ENCODE assay signal across 11 mouse cellular contexts in the genomic region with DNA sequence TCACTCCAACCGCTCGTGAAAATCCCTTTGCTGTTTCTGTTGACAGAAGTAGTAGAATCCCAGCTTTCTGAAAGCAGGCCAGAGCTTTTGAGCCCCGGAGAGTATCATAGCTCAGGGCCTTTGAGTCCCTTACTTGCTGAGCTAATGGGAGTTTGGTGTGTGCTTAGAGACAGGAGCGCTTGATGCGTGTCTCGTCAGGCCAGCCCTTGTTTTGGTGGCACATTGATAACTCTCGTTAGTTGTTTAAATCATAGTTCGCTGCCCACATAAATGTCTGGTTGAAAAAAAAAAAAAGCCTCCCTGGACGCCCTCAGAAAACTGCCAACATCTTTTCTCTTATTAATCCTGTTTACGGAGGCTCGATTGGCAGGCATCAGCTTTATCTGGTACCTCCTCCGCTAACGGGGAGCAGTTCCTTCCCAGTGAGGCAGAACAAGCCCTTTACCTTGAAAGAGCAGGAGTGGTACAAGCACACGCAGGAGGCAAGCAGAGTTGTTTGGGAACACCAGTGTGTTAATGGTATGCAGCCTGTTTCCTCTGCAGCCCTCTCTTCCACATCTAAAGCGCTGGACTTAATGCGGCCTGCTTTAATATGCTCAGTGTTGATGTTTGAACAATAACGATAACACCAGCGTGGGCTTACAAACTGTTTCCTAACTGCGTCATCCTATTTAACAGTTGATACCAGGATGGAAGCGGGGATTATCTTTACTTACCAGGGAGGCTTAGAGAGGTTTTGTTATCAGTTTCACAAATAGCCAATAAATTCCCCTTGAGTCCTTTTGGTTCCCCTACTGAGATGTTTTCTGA. TPM values are rescaled to one million over a fixed set of nuclear protein-coding genes. Genes with fewer than 3 reads are reported as not detected.
DNase-seq lines count a peak whose midpoint lies in the region; ATAC-seq and TF ChIP-seq lines count a peak whose summit lies in the region.
"Had no signal": no experiment of that assay in that cellular context is flagged by ENCODE, and none has a peak within 500 bp of the region (broad histone marks: within the 10 kb centered on the region; RNA-seq: fewer than 3 reads in every experiment).

No protein-coding gene starts in this region.

- WGBS in heart, embryonic 13.5 days, result 40% methylated on average over 20 of the region's 20 CpGs
- WGBS in heart, adult 2 months, result 59% methylated on average over 20 of the region's 20 CpGs
- 96% methylated on average over 20 of the region's 20 CpGs for WGBS in thymus, adult 2 months
- 68% methylated on average over 20 of the region's 20 CpGs for WGBS in limb, embryonic 10.5 days
- 20% methylated on average over 20 of the region's 20 CpGs for WGBS in midbrain, embryonic 15.5 days

- H3K79me2 ChIP-seq in heart, adult 2 months (replicated peaks; ENCODE audit: control insufficient read depth, insufficient read depth, low read length), result no peaks in the 10 kb centered on the region

- no peak for DNase-seq in heart, adult 2 months
- no peak for DNase-seq in thymus, adult 2 months
- DNase-seq in thymus, postnatal 14 days, result no peak
- no peak for DNase-seq in limb, embryonic 10.5 days (ENCODE audit: low spot score)
- DNase-seq in frontal cortex, postnatal 10 days (ENCODE audit: low spot score in 2 of 2), result no peak
- DNase-seq: cerebellum, adult 2 months had no signal

- no peak for TF ChIP-seq POLR2A in heart, adult 2 months (IDR thresholded peaks at IDR 0.05; ENCODE audit: insufficient read depth, low read depth, low read length)
- no peak for TF ChIP-seq POLR2A in thymus, adult 2 months (IDR thresholded peaks at IDR 0.05; ENCODE audit: control insufficient read depth, extremely low read depth, insufficient read depth, low read length, poor library complexity)

- no peaks in the 10 kb centered on the region for H3K9me3 ChIP-seq in heart, embryonic 13.5 days
- no peaks in the 10 kb centered on the region for H3K9me3 ChIP-seq in limb, embryonic 10.5 days (replicated peaks)
- H3K9me3 ChIP-seq in midbrain, embryonic 15.5 days, result no peaks in the 10 kb centered on the region
- H3K9me3 ChIP-seq: heart, embryonic 15.5 days had no signal

- no peak for ATAC-seq in heart, embryonic 13.5 days (ENCODE audit: extremely low read depth, insufficient number of reproducible peaks, low FRiP score, low TSS enrichment)
- peak; percentile 77 for ATAC-seq in midbrain, embryonic 15.5 days (replicated peaks)
- no peak for ATAC-seq in inflammation-experienced regulatory T-cells, adult 6 months

- no peak overlapping the region for H3K27ac ChIP-seq in heart, embryonic 13.5 days (replicated peaks)
- H3K27ac ChIP-seq in heart, adult 2 months, result no peak overlapping the region
- peak overlapping the region; percentile 100 for H3K27ac ChIP-seq in thymus, adult 2 months (ENCODE audit: control insufficient read depth, insufficient read depth, low read length)
- peak overlapping the region; percentile 44; the same call in 1 of the 2 replicates for H3K27ac ChIP-seq in limb, embryonic 10.5 days
- 0 out of 2 replicates have a peak overlapping the region, but pooled peaks have one; percentile 18 for H3K27ac ChIP-seq in midbrain, embryonic 15.5 days
- H3K27ac ChIP-seq: heart, embryonic 15.5 days; macrophage had no signal

- no peak for TF ChIP-seq EP300 in heart, adult 2 months (IDR thresholded peaks at IDR 0.05; ENCODE audit: insufficient read depth, low read depth, low read length)

- intact Hi-C loops in heart, adult 2 months (cut with DNase I), result no loop called here

- H3K4me2 ChIP-seq in heart, embryonic 13.5 days, result peak overlapping the region; percentile 37
- peak overlapping the region; percentile 27 for H3K4me2 ChIP-seq in midbrain, embryonic 15.5 days
- H3K4me2 ChIP-seq: heart, embryonic 15.5 days had no signal

- peaks cover 34% of the 10 kb centered on the region for H3K4me1 ChIP-seq in heart, embryonic 13.5 days
- no peaks in the 10 kb centered on the region; the same call in 1 of the 2 replicates for H3K4me1 ChIP-seq in heart, adult 2 months (ENCODE audit: control insufficient read depth, insufficient read depth, low read length)
- peaks cover 34% of the 10 kb centered on the region for H3K4me1 ChIP-seq in thymus, adult 2 months (replicated peaks; ENCODE audit: control insufficient read depth, insufficient read depth, low read length)
- H3K4me1 ChIP-seq in limb, embryonic 10.5 days, result peaks cover 13% of the 10 kb centered on the region
- peaks cover 11% of the 10 kb centered on the region for H3K4me1 ChIP-seq in midbrain, embryonic 15.5 days

- no peaks in the 10 kb centered on the region for H3K36me3 ChIP-seq in heart, embryonic 13.5 days
- H3K36me3 ChIP-seq in heart, adult 2 months (ENCODE audit: control insufficient read depth, insufficient read depth, low read length), result no peaks in the 10 kb centered on the region
- no peaks in the 10 kb centered on the region for H3K36me3 ChIP-seq in thymus, adult 2 months (ENCODE audit: control insufficient read depth, insufficient read depth, low read length)
- H3K36me3 ChIP-seq in limb, embryonic 10.5 days, result no peaks in the 10 kb centered on the region
- no peaks in the 10 kb centered on the region for H3K36me3 ChIP-seq in midbrain, embryonic 15.5 days (replicated peaks)
- H3K36me3 ChIP-seq: heart, embryonic 15.5 days had no signal

- TF ChIP-seq CTCF in heart, adult 2 months (IDR thresholded peaks at IDR 0.05), result no peak
- no peak for TF ChIP-seq CTCF in thymus, adult 2 months (IDR thresholded peaks at IDR 0.05; ENCODE audit: borderline replicate concordance, control insufficient read depth, extremely low read depth, insufficient read depth, low read length, poor library complexity)

- H3K9ac ChIP-seq in heart, embryonic 13.5 days, result peak overlapping the region; percentile 56
- no peak overlapping the region for H3K9ac ChIP-seq in heart, adult 2 months (ENCODE audit: low read depth, low read length)
- no peak overlapping the region for H3K9ac ChIP-seq in midbrain, embryonic 15.5 days
- H3K9ac ChIP-seq: heart, embryonic 15.5 days had no signal

- no peaks in the 10 kb centered on the region for H3K27me3 ChIP-seq in heart, embryonic 13.5 days (replicated peaks)
- H3K27me3 ChIP-seq in heart, adult 2 months (ENCODE audit: control insufficient read depth, insufficient read depth, low read length), result no peaks in the 10 kb centered on the region
- no peaks in the 10 kb centered on the region for H3K27me3 ChIP-seq in thymus, adult 2 months (ENCODE audit: control insufficient read depth, insufficient read depth, low read length)
- H3K27me3 ChIP-seq in limb, embryonic 10.5 days (ENCODE audit: low read depth, poor library complexity, severe bottlenecking), result no peaks in the 10 kb centered on the region
- no peaks in the 10 kb centered on the region for H3K27me3 ChIP-seq in midbrain, embryonic 15.5 days (replicated peaks)
- H3K27me3 ChIP-seq: heart, embryonic 15.5 days had no signal

- no peak overlapping the region for H3K4me3 ChIP-seq in heart, embryonic 13.5 days
- no peak overlapping the region for H3K4me3 ChIP-seq in heart, adult 2 months
- no peak overlapping the region for H3K4me3 ChIP-seq in thymus, adult 2 months (ENCODE audit: control insufficient read depth, insufficient read depth, low read length)
- H3K4me3 ChIP-seq in limb, embryonic 10.5 days, result no peak overlapping the region
- H3K4me3 ChIP-seq in midbrain, embryonic 15.5 days, result no peak overlapping the region
- H3K4me3 ChIP-seq: heart, embryonic 15.5 days had no signal

RNA-seq across cellular contexts. Expression of a gene that starts 22.2 kb away (rescaled TPM):
- 4.7 and 4.9 TPM in 2 replicates for polyA plus RNA-seq in heart, embryonic 13.5 days (2015; fragmentation: Nextera tagmentation; extraction: Ambion mirVana)
- 10 to 100 TPM in 1 of 2 experiments, 1 to 10 TPM in 1; 9.0 to 10.7 TPM for total RNA-seq in heart, adult 2 months (2021)
- 1.7 and 3.2 TPM in 2 replicates for polyA plus RNA-seq in heart, adult 2 months (2012; rRNA removed)
- 187 and 194 TPM in 2 replicates for polyA plus RNA-seq in thymus, adult 2 months (2012; rRNA removed)
- polyA plus RNA-seq in limb, embryonic 10.5 days (2016; fragmentation: Nextera tagmentation; extraction: Ambion mirVana), result 11.0 and 16.3 TPM in 2 replicates
- polyA plus RNA-seq in midbrain, embryonic 15.5 days (2015; fragmentation: Nextera tagmentation; extraction: Ambion mirVana), result 7.6 and 8.6 TPM in 2 replicates
- polyA plus RNA-seq in inflammation-experienced regulatory T-cells, adult 6 months (2017; shearing (Covaris generic)), result 10 to 100 TPM; 24.8 to 33.6 (median 30.3) TPM

Comparison
In these comparisons a context has a peak if more than half of its experiments do, and no peak if none do; other contexts are left out.
1. H3K27ac ChIP-seq: peak in thymus, adult 2 months (single experiment), limb, embryonic 10.5 days (single experiment) and midbrain, embryonic 15.5 days (single experiment); none in heart, embryonic 13.5 days (single experiment) and heart, adult 2 months (single experiment).